Mouse (Mus musculus): ENCODE measurements around the gene Unc119b. TPM values are rescaled to one million over a fixed set of nuclear protein-coding genes. Genes with fewer than 3 reads are reported as not detected.
A peak's percentile ranks its signal among the peaks of the same experiment; 100 is the strongest.

Unc119b gene
- 61.7 and 62.6 TPM in 2 replicates for polyA plus RNA-seq (2016; fragmentation: Nextera tagmentation; extraction: Ambion mirVana)

DNA sequence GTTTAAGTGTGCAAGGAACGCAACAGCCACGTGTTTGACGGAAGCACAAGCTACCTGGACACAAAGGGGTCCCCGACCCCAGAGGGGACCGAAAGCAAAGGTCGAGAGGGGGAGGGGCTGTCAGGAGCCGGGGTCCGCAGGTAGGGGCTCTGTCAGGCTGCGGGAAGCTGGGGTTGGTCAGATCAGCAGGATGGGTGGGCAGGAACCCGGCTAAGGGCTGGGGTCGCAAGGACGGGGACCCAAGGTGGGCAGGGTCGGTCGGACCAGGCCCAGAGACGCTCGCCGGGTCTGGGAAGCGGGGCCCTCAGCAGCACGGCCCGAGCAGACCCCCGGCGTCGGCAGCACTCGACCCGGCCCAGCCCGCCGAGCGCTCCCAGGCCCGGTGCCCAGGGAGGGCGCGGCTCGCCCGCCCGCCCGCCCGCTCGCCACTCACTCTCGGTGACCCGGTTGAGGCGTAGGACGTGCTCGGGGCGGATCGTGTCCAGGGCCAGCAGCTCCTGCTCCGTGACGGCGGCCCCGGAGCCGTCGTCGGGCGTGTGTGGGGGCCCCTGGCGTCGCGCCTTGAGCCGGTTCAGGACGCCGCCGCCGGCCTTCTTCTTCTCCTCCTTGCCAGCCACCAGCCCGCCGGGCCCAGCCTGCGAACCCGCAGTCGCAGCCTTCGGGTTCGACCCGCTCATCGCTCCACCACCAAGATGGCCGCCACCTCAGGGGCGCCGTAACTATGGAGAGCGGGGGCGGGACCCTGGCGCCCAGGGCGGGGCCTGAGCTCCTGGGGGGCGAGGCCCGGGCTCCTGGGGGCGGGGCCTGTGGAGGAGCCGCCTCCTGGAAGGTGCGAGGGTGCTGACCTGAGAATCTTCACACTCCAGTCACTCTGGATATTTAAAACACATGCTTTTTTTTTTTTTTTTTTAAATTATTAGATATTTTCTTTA is at the start of gene Unc119b:
Gene Unc119b (minus strand): TSS at position 742 of the 932 bp plus-strand sequence.
- Histone ChIP-seq H3K9me3 (no peaks in the 10 kb centered on the region), H3K27ac (peak within 1 kb of the TSS; percentile 59), H3K27me3 (no peaks in the 10 kb centered on the region), H3K9ac (replicated peaks) (peak within 1 kb of the TSS; percentile 88), H3K4me1 (replicated peaks) (peaks cover 21% of the 10 kb centered on the region), H3K4me2 (peak within 1 kb of the TSS; percentile 88), H3K36me3 (peaks cover 27% of the 10 kb centered on the region), H3K4me3 (replicated peaks) (peak within 1 kb of the TSS; percentile 97)
- under 1% methylated on average over 62 of the region's 81 CpGs for WGBS
- ATAC-seq (ENCODE audit: insufficient number of reproducible peaks, insufficient read depth, low FRiP score, low TSS enrichment, low read depth), result peak; percentile 85

- Histone ChIP-seq H3K4me3 (replicated peaks) (no peak overlapping the region), H3K4me2 (no peak overlapping the region), H3K9me3 (no peaks in the 10 kb centered on the region), H3K27me3 (peaks cover 22% of the 10 kb centered on the region), H3K9ac (replicated peaks) (no peak overlapping the region), H3K27ac (no peak overlapping the region), H3K36me3 (no peaks in the 10 kb centered on the region), H3K4me1 (replicated peaks) (peaks cover 14% of the 10 kb centered on the region)
- 77% methylated on average over 10 of the region's 10 CpGs for WGBS
- ATAC-seq (ENCODE audit: insufficient number of reproducible peaks, insufficient read depth, low FRiP score, low TSS enrichment, low read depth), result no peak
Observed at GRCm38 (mm10) chr5:115183482-115183881, 48.7 kb upstream of the Unc119b start.

DNA sequence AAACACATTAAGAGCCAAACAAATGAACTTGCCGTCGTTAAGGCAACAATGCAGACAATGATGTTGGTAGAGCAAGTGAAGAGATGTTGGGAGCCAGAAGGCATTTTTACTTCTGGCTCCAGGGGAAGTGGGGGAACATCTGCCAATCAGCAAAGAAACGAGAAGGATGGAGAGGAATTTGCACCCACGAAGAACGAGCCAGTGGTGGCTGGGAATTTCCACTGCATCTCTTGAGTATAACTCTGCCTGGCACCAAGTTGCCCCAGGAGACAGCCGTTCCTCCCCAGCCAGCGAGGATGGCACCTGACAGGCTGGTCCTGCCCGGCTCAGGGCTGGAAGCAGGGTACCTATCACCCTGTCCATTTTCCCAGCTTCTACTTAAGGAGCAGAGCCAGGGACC is 48.1 kb upstream of the Unc119b start:
- Histone ChIP-seq H3K4me1 (replicated peaks) (peaks cover 14% of the 10 kb centered on the region), H3K27me3 (peaks cover 22% of the 10 kb centered on the region), H3K9me3 (no peaks in the 10 kb centered on the region), H3K9ac (replicated peaks) (no peak overlapping the region), H3K36me3 (no peaks in the 10 kb centered on the region), H3K27ac (no peak overlapping the region), H3K4me3 (replicated peaks) (no peak overlapping the region), H3K4me2 (no peak overlapping the region)
- ATAC-seq (ENCODE audit: insufficient number of reproducible peaks, insufficient read depth, low FRiP score, low TSS enrichment, low read depth), result no peak
- 73% methylated on average over 8 of the region's 8 CpGs for WGBS

- Histone ChIP-seq H3K36me3 (no peaks in the 10 kb centered on the region), H3K9me3 (no peaks in the 10 kb centered on the region), H3K9ac (replicated peaks) (no peak overlapping the region), H3K4me3 (replicated peaks) (no peak overlapping the region), H3K4me2 (no peak overlapping the region), H3K4me1 (replicated peaks) (peaks cover 2% of the 10 kb centered on the region; the same call in 1 of the 2 replicates), H3K27me3 (peaks cover 9% of the 10 kb centered on the region), H3K27ac (no peak overlapping the region)
- no peak for ATAC-seq (ENCODE audit: insufficient number of reproducible peaks, insufficient read depth, low FRiP score, low TSS enrichment, low read depth)
- WGBS, result 75% methylated on average over 13 of the region's 13 CpGs
Observed at GRCm38 (mm10) chr5:115181248-115181940, 46.6 kb upstream of the Unc119b start.

GRCm38 (mm10) chr5:115179596-115179995 is 44.8 kb upstream of the Unc119b start:
- H3K27me3 ChIP-seq, result no peaks in the 10 kb centered on the region
- no peak for ATAC-seq (ENCODE audit: insufficient number of reproducible peaks, insufficient read depth, low FRiP score, low TSS enrichment, low read depth)
- H3K4me1 ChIP-seq (replicated peaks), result no peaks in the 10 kb centered on the region; the same call in 1 of the 2 replicates
- H3K36me3 ChIP-seq, result no peaks in the 10 kb centered on the region
- no peak overlapping the region for H3K9ac ChIP-seq (replicated peaks)
- no peak overlapping the region for H3K4me3 ChIP-seq (replicated peaks)
- 89% methylated on average over 11 of the region's 11 CpGs for WGBS
- no peak overlapping the region for H3K4me2 ChIP-seq
- H3K9me3 ChIP-seq, result no peaks in the 10 kb centered on the region
- no peak overlapping the region for H3K27ac ChIP-seq

- no peak overlapping the region for H3K4me3 ChIP-seq (replicated peaks)
- WGBS, result 74% methylated on average over 6 of the region's 6 CpGs
- 0 out of 2 replicates have a peak, but pooled peaks cover 4% of the 10 kb centered on the region for H3K9me3 ChIP-seq
- H3K27ac ChIP-seq, result no peak overlapping the region
- H3K36me3 ChIP-seq, result no peaks in the 10 kb centered on the region
- H3K4me1 ChIP-seq (replicated peaks), result no peaks in the 10 kb centered on the region; the same call in 1 of the 2 replicates
- H3K27me3 ChIP-seq, result no peaks in the 10 kb centered on the region
- no peak for ATAC-seq (ENCODE audit: insufficient number of reproducible peaks, insufficient read depth, low FRiP score, low TSS enrichment, low read depth)
- H3K4me2 ChIP-seq, result no peak overlapping the region
- no peak overlapping the region for H3K9ac ChIP-seq (replicated peaks)
Observed at GRCm38 (mm10) chr5:115177866-115178265, 43.1 kb upstream of the Unc119b start.

DNA sequence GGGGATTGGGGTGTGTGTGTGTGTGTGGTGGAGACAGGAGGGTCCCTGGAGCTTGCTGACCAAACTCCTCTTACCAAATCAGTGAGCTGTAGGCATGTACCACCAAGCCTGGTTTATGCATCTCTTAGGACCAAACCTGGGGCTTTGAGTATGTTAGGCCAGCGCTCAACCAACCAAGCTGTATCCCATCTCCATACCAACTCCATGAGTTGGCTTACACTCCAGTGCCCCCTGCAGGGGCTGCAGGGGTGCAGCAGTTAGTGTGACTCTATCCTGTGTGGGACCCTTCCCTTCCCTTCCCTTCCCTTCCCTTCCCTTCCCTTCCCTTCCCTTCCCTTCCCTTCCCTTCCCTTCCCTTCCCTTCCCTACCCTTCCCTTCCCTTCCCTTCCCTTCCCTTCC is 39.8 kb upstream of the Unc119b start:
- H3K27ac ChIP-seq, result no peak overlapping the region
- no peak overlapping the region for H3K4me3 ChIP-seq (replicated peaks)
- no peaks in the 10 kb centered on the region for H3K36me3 ChIP-seq
- WGBS, result 88% methylated on average over 1 of the region's 1 CpGs
- ATAC-seq (ENCODE audit: insufficient number of reproducible peaks, insufficient read depth, low FRiP score, low TSS enrichment, low read depth), result no peak
- H3K9me3 ChIP-seq, result 0 out of 2 replicates have a peak, but pooled peaks cover 4% of the 10 kb centered on the region
- H3K9ac ChIP-seq (replicated peaks), result no peak overlapping the region
- no peaks in the 10 kb centered on the region for H3K4me1 ChIP-seq (replicated peaks)
- H3K4me2 ChIP-seq, result no peak overlapping the region
- H3K27me3 ChIP-seq, result no peaks in the 10 kb centered on the region

DNA sequence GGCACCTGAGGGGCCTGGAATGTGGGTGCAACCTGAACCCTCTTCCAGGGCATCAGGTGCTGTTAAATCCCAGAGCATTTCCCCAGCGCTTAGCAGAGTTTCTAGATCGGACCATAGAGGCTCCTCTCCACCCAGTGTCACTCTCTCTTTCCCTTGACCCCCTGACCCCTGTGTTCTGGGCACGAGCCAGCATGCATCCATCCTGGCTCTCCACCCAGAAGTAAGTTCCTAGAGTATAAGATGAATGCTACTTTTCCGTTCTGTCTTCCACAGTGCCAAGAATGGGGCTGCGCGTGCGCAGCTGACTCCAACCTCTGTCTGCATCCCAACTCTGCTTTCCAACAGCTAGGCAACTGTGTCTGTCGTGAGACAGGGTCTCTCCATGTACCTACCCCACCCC is 35.4 kb upstream of the Unc119b start:
- Histone ChIP-seq H3K36me3 (no peaks in the 10 kb centered on the region), H3K4me3 (replicated peaks) (no peak overlapping the region), H3K9ac (replicated peaks) (no peak overlapping the region), H3K27ac (no peak overlapping the region), H3K9me3 (0 out of 2 replicates have a peak, but pooled peaks cover 4% of the 10 kb centered on the region), H3K27me3 (no peaks in the 10 kb centered on the region), H3K4me2 (no peak overlapping the region), H3K4me1 (replicated peaks) (peaks cover 15% of the 10 kb centered on the region)
- ATAC-seq (ENCODE audit: insufficient number of reproducible peaks, insufficient read depth, low FRiP score, low TSS enrichment, low read depth), result no peak
- 82% methylated on average over 8 of the region's 8 CpGs for WGBS

GRCm38 (mm10) chr5:115168641-115169415 is 34.1 kb upstream of the Unc119b start:
- Histone ChIP-seq H3K9me3 (0 out of 2 replicates have a peak, but pooled peaks cover 2% of the 10 kb centered on the region), H3K4me1 (replicated peaks) (peaks cover 15% of the 10 kb centered on the region), H3K27me3 (no peaks in the 10 kb centered on the region), H3K36me3 (no peaks in the 10 kb centered on the region), H3K4me3 (replicated peaks) (no peak overlapping the region), H3K9ac (replicated peaks) (peak overlapping the region; percentile 37; the same call in 1 of the 2 replicates), H3K4me2 (peak overlapping the region; percentile 39), H3K27ac (no peak overlapping the region)
- 27% methylated on average over 27 of the region's 27 CpGs for WGBS
- ATAC-seq (ENCODE audit: insufficient number of reproducible peaks, insufficient read depth, low FRiP score, low TSS enrichment, low read depth), result no peak

- H3K9ac ChIP-seq (replicated peaks), result no peak overlapping the region
- H3K4me3 ChIP-seq (replicated peaks), result no peak overlapping the region
- H3K27ac ChIP-seq, result peak overlapping the region; percentile 51; the same call in 1 of the 2 replicates
- no peaks in the 10 kb centered on the region for H3K9me3 ChIP-seq
- H3K4me2 ChIP-seq, result no peak overlapping the region
- no peaks in the 10 kb centered on the region for H3K36me3 ChIP-seq
- WGBS, result 63% methylated on average over 6 of the region's 6 CpGs
- no peaks in the 10 kb centered on the region for H3K27me3 ChIP-seq
- no peak for ATAC-seq (ENCODE audit: insufficient number of reproducible peaks, insufficient read depth, low FRiP score, low TSS enrichment, low read depth)
- H3K4me1 ChIP-seq (replicated peaks), result peaks cover 19% of the 10 kb centered on the region
Observed at GRCm38 (mm10) chr5:115167396-115167795, 32.6 kb upstream of the Unc119b start.
